26 mouse cellular contexts compared by ENCODE assay signal in the genomic region with DNA sequence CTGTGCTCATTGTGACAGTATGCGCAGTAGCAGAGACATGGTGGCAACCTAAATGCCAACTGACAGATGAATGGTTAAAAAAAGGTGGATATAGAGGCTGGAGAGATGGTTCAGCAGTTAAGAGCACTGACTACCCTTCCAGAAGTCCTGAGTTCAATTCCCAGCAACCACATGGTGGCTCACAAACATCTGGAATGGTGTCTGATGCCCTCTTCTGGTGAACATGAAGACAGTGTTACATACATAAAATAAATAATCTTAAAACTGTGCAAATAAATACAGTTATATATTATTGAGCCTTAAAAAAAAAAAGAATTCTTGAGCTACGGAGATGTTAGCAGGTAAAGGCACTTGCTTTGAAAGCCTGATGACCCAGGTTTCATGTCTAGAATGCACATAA.
DNase-seq lines count a peak whose midpoint lies in the region; ATAC-seq and TF ChIP-seq lines count a peak whose summit lies in the region.
"Had no signal": no experiment of that assay in that cellular context is flagged by ENCODE, and none has a peak within 500 bp of the region (broad histone marks: within the 10 kb centered on the region; RNA-seq: fewer than 3 reads in every experiment).

No protein-coding gene starts in this region.

- in situ Hi-C loops in CH12.LX (cut with MboI; ENCODE audit: low pct_ligation_motif_present, low pct_unique_long_range_greater_than_20kb, low sequenced_read_pairs) = no loop called here

- no peaks in the 10 kb centered on the region for H3K4me1 ChIP-seq in heart, adult 2 months (ENCODE audit: control insufficient read depth, insufficient read depth, low read length)
- H3K4me1 ChIP-seq in liver, postnatal 0 days (ENCODE audit: insufficient read depth) = no peaks in the 10 kb centered on the region
- H3K4me1 ChIP-seq in CH12.LX (ENCODE audit: control insufficient read depth in 1 of 2, insufficient read depth in 2 of 2) = no peaks in the 10 kb centered on the region
- H3K4me1 ChIP-seq: forebrain, embryonic 10.5 days; forebrain, embryonic 13.5 days; heart, embryonic 12.5 days; heart, embryonic 15.5 days; hindbrain, embryonic 15.5 days had no signal

- H3K9ac ChIP-seq in heart, adult 2 months (ENCODE audit: low read depth, low read length) = no peak overlapping the region
- no peak overlapping the region for H3K9ac ChIP-seq in liver, postnatal 0 days (replicated peaks)
- no peak overlapping the region for H3K9ac ChIP-seq in CH12.LX (ENCODE audit: insufficient read depth, low read depth)
- H3K9ac ChIP-seq: forebrain, embryonic 13.5 days; forebrain, postnatal 0 days; heart, embryonic 12.5 days; heart, embryonic 15.5 days; hindbrain, embryonic 15.5 days had no signal

- TF ChIP-seq RAD21 in CH12.LX (IDR thresholded peaks at IDR 0.05; ENCODE audit: low read depth, low read length) = peak; percentile 19

- no peak for ATAC-seq in liver, postnatal 0 days
- ATAC-seq: activated CD4-positive, CD25-positive, alpha-beta regulatory T cell, adult 4 months; CD4-positive, CD25-positive, alpha-beta regulatory T cell, adult 4 months; forebrain, embryonic 13.5 days; forebrain, postnatal 0 days had no signal

- no peak overlapping the region for H3K4me3 ChIP-seq in heart, adult 2 months
- H3K4me3 ChIP-seq in liver, postnatal 0 days (ENCODE audit: low read depth, low read length) = no peak overlapping the region
- no peak overlapping the region for H3K4me3 ChIP-seq in CH12.LX (replicated peaks in 1 of 3; ENCODE audit: low read depth in 2 of 3, low read length in 2 of 3, poor library complexity in 1 of 3)
- H3K4me3 ChIP-seq: forebrain, embryonic 10.5 days; forebrain, embryonic 13.5 days; gastrocnemius, adult 2 months; heart, embryonic 12.5 days; heart, embryonic 15.5 days; hindbrain, embryonic 15.5 days had no signal

- H3K4me2 ChIP-seq in liver, postnatal 0 days (ENCODE audit: low read depth, low read length) = no peak overlapping the region
- H3K4me2 ChIP-seq in CH12.LX (ENCODE audit: insufficient read depth, low read depth, poor library complexity, severe bottlenecking) = no peak overlapping the region
- H3K4me2 ChIP-seq: forebrain, embryonic 13.5 days; heart, embryonic 12.5 days; heart, embryonic 15.5 days; hindbrain, embryonic 15.5 days had no signal

- no peak for TF ChIP-seq EP300 in heart, adult 2 months (IDR thresholded peaks at IDR 0.05; ENCODE audit: insufficient read depth, low read depth, low read length)
- TF ChIP-seq EP300 in liver, postnatal 0 days (IDR thresholded peaks at IDR 0.05; ENCODE audit: low read depth) = no peak
- no peak for TF ChIP-seq EP300 in CH12.LX (IDR thresholded peaks at IDR 0.05; ENCODE audit: low read length)

- no peaks in the 10 kb centered on the region for H3K79me2 ChIP-seq in heart, adult 2 months (replicated peaks; ENCODE audit: control insufficient read depth, insufficient read depth, low read length)
- H3K79me2 ChIP-seq in CH12.LX (replicated peaks; ENCODE audit: control insufficient read depth, extremely low read depth, insufficient read depth, poor library complexity, severe bottlenecking) = no peaks in the 10 kb centered on the region

- 95% methylated on average over 2 of the region's 2 CpGs for WGBS in heart, adult 2 months
- WGBS in liver, postnatal 0 days (ENCODE audit: insufficient replicate concordance) = 89% methylated on average over 2 of the region's 2 CpGs

- intact Hi-C loops in heart, adult 2 months (cut with DNase I) = no loop called here
- intact Hi-C loops in heart, postnatal 14 days (cut with DNase I) = no loop called here

- TF ChIP-seq POLR2A in heart, adult 2 months (IDR thresholded peaks at IDR 0.05; ENCODE audit: insufficient read depth, low read depth, low read length) = no peak
- no peak for TF ChIP-seq POLR2A in CH12.LX (IDR thresholded peaks at IDR 0.05; ENCODE audit: low read depth, low read length)

- H3K27me3 ChIP-seq in heart, adult 2 months (ENCODE audit: control insufficient read depth, insufficient read depth, low read length) = no peaks in the 10 kb centered on the region
- H3K27me3 ChIP-seq in liver, postnatal 0 days (ENCODE audit: insufficient read depth, low read length) = no peaks in the 10 kb centered on the region
- no peaks in the 10 kb centered on the region for H3K27me3 ChIP-seq in CH12.LX (replicated peaks)
- H3K27me3 ChIP-seq: forebrain, embryonic 13.5 days; heart, embryonic 12.5 days; heart, embryonic 15.5 days; hindbrain, embryonic 15.5 days had no signal

- peak; percentile 13; the same call in 1 of the 2 replicates for TF ChIP-seq CTCF in heart, adult 2 months (IDR thresholded peaks at IDR 0.05)
- peak; percentile 26 for TF ChIP-seq CTCF in liver, postnatal 0 days (IDR thresholded peaks at IDR 0.05; ENCODE audit: low read depth)
- TF ChIP-seq CTCF in CH12.LX (conservative IDR thresholded peaks at IDR 0.05 in 1 of 2, IDR thresholded peaks at IDR 0.05 in 1 of 2; ENCODE audit: low read depth in 2 of 2, low read length in 2 of 2) = peak in 1 of 2 experiments; percentile 46; a peak in 2 of 4 replicates

- no peaks in the 10 kb centered on the region for H3K36me3 ChIP-seq in heart, adult 2 months (ENCODE audit: control insufficient read depth, insufficient read depth, low read length)
- no peaks in the 10 kb centered on the region for H3K36me3 ChIP-seq in liver, postnatal 0 days (replicated peaks; ENCODE audit: insufficient read depth, low read length)
- no peaks in the 10 kb centered on the region for H3K36me3 ChIP-seq in CH12.LX (replicated peaks in 1 of 2; ENCODE audit: control insufficient read depth in 1 of 2, insufficient read depth in 1 of 2, low read length in 1 of 2)
- H3K36me3 ChIP-seq: heart, embryonic 15.5 days; hindbrain, embryonic 15.5 days had no signal

- H3K9me3 ChIP-seq in liver, postnatal 0 days (ENCODE audit: low read length) = peaks cover 2% of the 10 kb centered on the region; the same call in 1 of the 2 replicates
- H3K9me3 ChIP-seq in CH12.LX (replicated peaks; ENCODE audit: low read length) = peaks cover 2% of the 10 kb centered on the region
- H3K9me3 ChIP-seq: forebrain, embryonic 10.5 days; forebrain, embryonic 13.5 days; heart, embryonic 15.5 days; hindbrain, embryonic 15.5 days had no signal

- no peak for DNase-seq in heart, adult 2 months
- DNase-seq in heart, postnatal 14 days = no peak
- no peak for DNase-seq in liver, postnatal 0 days
- DNase-seq in liver (no peak), CH12.LX (ENCODE audit: extremely low read depth) (no peak), R1 (ENCODE audit: low read depth, low spot score) (peak; percentile 20)
- DNase-seq in right cerebral cortex, postnatal 4 days = no peak
- no peak for DNase-seq in retina, embryonic 14.5 days (ENCODE audit: low spot score)
- DNase-seq: adrenal gland, adult 8-10 months; adrenal gland, postnatal 25 days; cerebellum, adult 11-12 months; cerebellum, adult 8-10 months; cerebellum, postnatal 10 days; forebrain, postnatal 0 days; gastrocnemius, adult 2 months; gastrocnemius, postnatal 14 days; heart, adult 11 months; heart, postnatal 10 days; heart, postnatal 4 days had no signal

- H3K27ac ChIP-seq in heart, adult 2 months = no peak overlapping the region
- no peak overlapping the region for H3K27ac ChIP-seq in liver, postnatal 0 days (ENCODE audit: low read depth)
- no peak overlapping the region for H3K27ac ChIP-seq in CH12.LX (ENCODE audit: insufficient read depth, low read depth)
- H3K27ac ChIP-seq: forebrain, embryonic 10.5 days; forebrain, embryonic 13.5 days; gastrocnemius, adult 2 months; heart, embryonic 15.5 days; hindbrain, embryonic 15.5 days had no signal

- dilution Hi-C loops in CH12.LX (cut with MboI; ENCODE audit: extremely low pct_ligation_motif_present, extremely low pct_unique_long_range_greater_than_20kb, low sequenced_read_pairs) = no loop called here

TF ChIP-seq in CH12.LX, 34 proteins besides CTCF, POLR2A, EP300 and RAD21:
- TF ChIP-seq CHD2 (IDR thresholded peaks at IDR 0.05; ENCODE audit: low read length) (no peak), MYC (IDR thresholded peaks at IDR 0.05; ENCODE audit: low read depth, low read length) (peak; percentile 43; the same call in 1 of the 2 replicates), JUN (IDR thresholded peaks at IDR 0.05; ENCODE audit: insufficient read depth, low read depth, low read length) (no peak), SMC3 (IDR thresholded peaks at IDR 0.05; ENCODE audit: low read depth, low read length) (0 out of 2 replicates have a peak, but pooled peaks have one; percentile 8)
